Mouse (Mus musculus): ENCODE results near the gene Tmtc2. TPM values are rescaled to one million over a fixed set of nuclear protein-coding genes. Genes with fewer than 3 reads are reported as not detected.

Tmtc2 gene
- polyA plus RNA-seq (2012; rRNA removed) = 7.6 and 8.4 TPM in 2 replicates

DNA sequence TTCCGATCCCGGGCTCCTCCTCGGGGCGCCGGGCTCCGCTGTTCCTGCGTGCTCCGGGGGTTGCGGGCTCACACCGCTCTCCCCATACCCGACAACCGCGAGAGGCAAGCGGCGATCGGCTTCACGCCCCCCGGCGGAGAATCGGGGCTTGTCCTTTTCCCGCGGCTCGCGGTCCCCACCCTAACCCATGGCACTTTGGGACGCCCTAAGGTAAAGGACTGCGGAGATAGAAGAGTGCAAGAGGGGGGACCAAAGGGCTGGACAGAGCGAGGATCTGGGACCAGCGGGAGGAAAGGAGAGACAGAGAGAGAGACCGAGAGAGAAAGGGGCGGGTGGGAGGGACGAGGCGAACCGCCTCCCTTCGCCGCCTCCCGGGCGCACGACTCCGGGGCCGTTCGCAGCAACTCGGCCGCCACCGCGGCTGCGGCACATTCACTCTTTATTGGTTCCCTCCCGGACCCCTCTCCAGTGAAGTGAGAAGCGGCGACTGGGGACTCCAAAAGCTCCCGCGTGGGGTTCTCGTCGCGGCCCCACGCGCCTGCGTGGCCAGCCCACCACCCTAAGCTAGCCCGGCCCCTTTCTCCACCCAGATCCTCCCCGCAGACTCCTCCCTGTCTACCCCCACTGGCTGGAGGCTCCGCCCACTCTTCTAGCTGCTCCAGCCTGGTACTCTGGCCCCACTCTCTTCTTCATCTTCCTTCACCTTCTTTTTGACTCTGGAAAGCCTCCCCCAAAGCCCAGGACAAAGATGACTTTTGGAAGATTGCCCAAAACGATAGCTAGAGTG, at the start of gene Tmtc2:
Gene Tmtc2, minus strand, starts transcription at position 544 of the 787 bp plus-strand sequence.

